ENCODE assay signal across 16 mouse cellular contexts in the genomic region with DNA sequence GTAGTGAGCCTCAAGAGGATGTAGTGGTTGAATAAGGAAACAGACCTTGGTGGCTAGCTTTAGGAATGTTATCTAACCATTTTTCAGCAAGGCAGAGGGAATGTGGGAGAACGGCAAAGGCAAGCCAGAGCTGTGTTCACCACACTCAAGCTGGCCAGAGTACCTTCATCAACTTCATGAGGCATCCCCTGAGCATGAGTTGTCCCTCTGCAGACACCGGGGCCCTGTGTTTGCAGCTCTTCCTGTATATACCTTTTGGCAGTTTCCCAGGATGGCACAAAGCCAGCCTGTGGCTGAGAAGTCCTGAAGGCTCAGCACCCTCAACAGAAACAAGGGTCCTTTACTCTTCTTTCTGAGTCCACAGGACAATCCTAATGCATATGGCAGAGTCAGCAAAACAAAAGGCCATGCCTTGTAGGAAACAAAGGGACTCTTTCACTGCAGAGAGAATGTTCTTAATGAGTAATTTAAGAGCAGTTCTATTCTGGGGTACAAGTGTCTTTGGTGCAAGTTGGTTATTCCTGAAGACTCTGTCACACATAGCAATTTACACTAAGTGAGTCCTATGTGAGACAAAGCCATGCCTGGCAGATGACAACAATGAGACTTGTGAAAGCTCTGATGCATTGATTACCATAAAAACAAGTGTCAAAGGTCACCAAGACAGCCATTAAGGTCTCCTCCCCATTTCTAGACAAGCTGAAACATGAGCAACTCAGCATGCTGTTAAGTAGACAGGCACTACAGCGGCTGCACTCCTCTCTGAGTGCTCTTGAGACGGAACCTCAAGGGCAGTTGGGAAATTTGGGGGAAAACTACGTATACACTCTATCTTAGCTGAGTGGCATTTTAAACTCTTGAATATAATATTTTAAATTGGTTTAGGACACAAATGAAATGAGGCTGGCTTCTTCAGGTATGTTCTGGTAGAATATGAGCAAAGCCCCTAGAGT.
A peak's percentile ranks its signal among the peaks of the same experiment; 100 is the strongest.
DNase-seq lines count a peak whose midpoint lies in the region; ATAC-seq and TF ChIP-seq lines count a peak whose summit lies in the region.
"Had no signal": no experiment of that assay in that cellular context is flagged by ENCODE, and none has a peak within 500 bp of the region (broad histone marks: within the 10 kb centered on the region; RNA-seq: fewer than 3 reads in every experiment).

No protein-coding gene starts in this region.

- no peak for TF ChIP-seq CTCF in lung, adult 2 months (IDR thresholded peaks at IDR 0.05; ENCODE audit: insufficient read depth, low read length)

- peak; percentile 35; the same call in 1 of the 2 replicates for ATAC-seq in hindbrain, embryonic 11.5 days (ENCODE audit: low FRiP score)
- no peak for ATAC-seq in hindbrain, embryonic 14.5 days (ENCODE audit: low FRiP score)
- peak; percentile 32; the same call in 1 of the 2 replicates for ATAC-seq in megakaryocyte-erythroid progenitor cell, adult 5-6 weeks (replicated peaks; ENCODE audit: low FRiP score, low TSS enrichment, poor library complexity, severe bottlenecking)
- ATAC-seq in inflammation-experienced regulatory T-cells, adult 6 months: no peak

- no peaks in the 10 kb centered on the region for H3K36me3 ChIP-seq in hindbrain, embryonic 11.5 days (ENCODE audit: control insufficient read depth, insufficient read depth, low read length)
- no peaks in the 10 kb centered on the region for H3K36me3 ChIP-seq in hindbrain, embryonic 14.5 days (replicated peaks; ENCODE audit: control insufficient read depth, insufficient read depth)
- H3K36me3 ChIP-seq: limb, embryonic 13.5 days; neural tube, embryonic 15.5 days had no signal

- 72% methylated on average over 5 of the region's 5 CpGs for WGBS in hindbrain, embryonic 11.5 days
- 70% methylated on average over 5 of the region's 5 CpGs for WGBS in hindbrain, embryonic 14.5 days
- 50% methylated on average over 5 of the region's 5 CpGs for WGBS in lung, adult 2 months

- DNase-seq in hindbrain, embryonic 11.5 days (ENCODE audit: low spot score): no peak
- DNase-seq in hindbrain, embryonic 14.5 days (ENCODE audit: low spot score): no peak
- DNase-seq in right cerebral cortex, postnatal 4 days: peak; percentile 16
- no peak for DNase-seq in right cerebral cortex, postnatal 25 days
- DNase-seq in lung, adult 2 months: peak; percentile 4
- DNase-seq in frontal cortex, postnatal 36 days (ENCODE audit: low spot score in 2 of 2): no peak
- DNase-seq: adrenal gland, postnatal 10 days; cerebellum, adult 9-11 months; heart, adult 18-20 months; kidney, postnatal 25 days; layer of hippocampus, postnatal 36 days; right cerebral cortex, adult 18-20 months had no signal

- no peak overlapping the region for H3K4me3 ChIP-seq in hindbrain, embryonic 11.5 days (ENCODE audit: low read depth, low read length)
- no peak overlapping the region for H3K4me3 ChIP-seq in hindbrain, embryonic 14.5 days (replicated peaks; ENCODE audit: low read length)
- no peak overlapping the region for H3K4me3 ChIP-seq in lung, adult 2 months (replicated peaks; ENCODE audit: extremely low read depth, low read depth, low read length)
- H3K4me3 ChIP-seq: limb, embryonic 13.5 days; neural tube, embryonic 15.5 days had no signal

- H3K4me1 ChIP-seq in hindbrain, embryonic 11.5 days (replicated peaks; ENCODE audit: control insufficient read depth, insufficient read depth, low read length): no peaks in the 10 kb centered on the region
- H3K4me1 ChIP-seq in hindbrain, embryonic 14.5 days (replicated peaks; ENCODE audit: control insufficient read depth, insufficient read depth, low read length): no peaks in the 10 kb centered on the region
- no peaks in the 10 kb centered on the region for H3K4me1 ChIP-seq in lung, adult 2 months (ENCODE audit: control insufficient read depth, insufficient read depth, low read length)
- H3K4me1 ChIP-seq: neural tube, embryonic 15.5 days had no signal

- no peak overlapping the region for H3K27ac ChIP-seq in hindbrain, embryonic 11.5 days (ENCODE audit: low read depth, low read length)
- no peak overlapping the region for H3K27ac ChIP-seq in hindbrain, embryonic 14.5 days
- H3K27ac ChIP-seq: limb, embryonic 13.5 days; neural tube, embryonic 15.5 days had no signal

- H3K4me2 ChIP-seq in hindbrain, embryonic 11.5 days (replicated peaks; ENCODE audit: low read depth, low read length): no peak overlapping the region
- H3K4me2 ChIP-seq in hindbrain, embryonic 14.5 days (replicated peaks): no peak overlapping the region
- H3K4me2 ChIP-seq: limb, embryonic 13.5 days; neural tube, embryonic 15.5 days had no signal

- no peak overlapping the region for H3K9ac ChIP-seq in hindbrain, embryonic 11.5 days (ENCODE audit: low read depth, low read length)
- no peak overlapping the region for H3K9ac ChIP-seq in hindbrain, embryonic 14.5 days
- H3K9ac ChIP-seq: limb, embryonic 13.5 days; neural tube, embryonic 15.5 days had no signal

- no peak for TF ChIP-seq POLR2A in lung, adult 2 months (IDR thresholded peaks at IDR 0.05; ENCODE audit: borderline replicate concordance, extremely low read depth, low read depth, low read length)

- no peaks in the 10 kb centered on the region for H3K27me3 ChIP-seq in hindbrain, embryonic 11.5 days (ENCODE audit: control insufficient read depth, insufficient read depth, low read length)
- no peaks in the 10 kb centered on the region for H3K27me3 ChIP-seq in hindbrain, embryonic 14.5 days (ENCODE audit: control insufficient read depth, insufficient read depth, low read length)
- H3K27me3 ChIP-seq: limb, embryonic 13.5 days; neural tube, embryonic 15.5 days had no signal

- no peaks in the 10 kb centered on the region for H3K9me3 ChIP-seq in hindbrain, embryonic 11.5 days (ENCODE audit: control insufficient read depth, low read length)
- H3K9me3 ChIP-seq in hindbrain, embryonic 14.5 days (ENCODE audit: control insufficient read depth, low read length): no peaks in the 10 kb centered on the region
- H3K9me3 ChIP-seq: limb, embryonic 13.5 days; neural tube, embryonic 15.5 days had no signal

Comparison
In these comparisons a context has a peak if more than half of its experiments do, and no peak if none do; other contexts are left out.
1. ATAC-seq: peak in hindbrain, embryonic 11.5 days (single experiment) and megakaryocyte-erythroid progenitor cell, adult 5-6 weeks (single experiment); none in hindbrain, embryonic 14.5 days (single experiment) and inflammation-experienced regulatory T-cells, adult 6 months (single experiment).
2. DNase-seq: peak in right cerebral cortex, postnatal 4 days (single experiment) and lung, adult 2 months (single experiment); none in hindbrain, embryonic 11.5 days (single experiment), hindbrain, embryonic 14.5 days (single experiment), right cerebral cortex, postnatal 25 days (single experiment) and frontal cortex, postnatal 36 days (0 of 2).